Mouse (Mus musculus) liver, adult (tissue): ENCODE results near the gene Aimp1.

Experiments used
- GATA4 ChIP-seq: IDR thresholded peaks from 2 replicates; pipeline ENCODE4 v1.6.1; 2014; ENCODE audit warnings: mild to moderate bottlenecking, low read length; ENCODE audit not compliant: insufficient replicate concordance

The Aimp1 gene

DNA sequence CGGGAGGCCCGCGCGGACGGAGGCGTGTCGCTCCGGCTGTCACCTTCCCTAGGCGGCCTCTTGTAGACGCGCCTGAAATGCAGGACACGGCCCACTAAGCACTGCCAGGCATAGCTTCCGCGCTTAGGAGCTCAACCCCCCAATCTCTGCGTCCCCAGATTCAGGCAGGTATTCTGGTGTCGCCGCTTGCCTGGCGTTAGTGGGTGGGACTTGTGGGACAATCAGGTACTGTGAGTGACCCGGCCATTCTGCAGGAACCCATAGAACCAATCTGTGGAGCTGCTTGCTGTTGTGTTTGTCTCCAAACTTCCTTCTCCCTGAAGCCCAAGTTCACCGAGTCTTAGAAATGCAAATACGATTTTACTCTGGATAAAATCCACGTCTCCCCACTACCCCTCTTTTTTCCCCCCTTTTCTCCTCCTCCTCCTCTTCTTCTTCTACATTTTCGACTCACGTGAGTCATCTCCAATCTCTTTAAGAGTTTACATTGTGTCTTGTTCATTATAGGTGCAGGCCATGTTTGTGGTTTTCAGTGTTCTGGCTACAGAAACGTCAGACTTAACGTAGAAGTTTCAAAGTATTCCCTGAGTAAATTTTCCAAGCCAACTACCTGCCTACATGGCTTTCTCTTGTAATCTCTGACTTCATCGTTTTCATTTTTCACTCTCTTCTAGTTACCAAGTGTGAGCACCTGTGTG, at the start of gene Aimp1:
Gene Aimp1 (minus strand): TSS at position 140 of the 698 bp plus-strand sequence.
- TF ChIP-seq GATA4, result no peak

DNA sequence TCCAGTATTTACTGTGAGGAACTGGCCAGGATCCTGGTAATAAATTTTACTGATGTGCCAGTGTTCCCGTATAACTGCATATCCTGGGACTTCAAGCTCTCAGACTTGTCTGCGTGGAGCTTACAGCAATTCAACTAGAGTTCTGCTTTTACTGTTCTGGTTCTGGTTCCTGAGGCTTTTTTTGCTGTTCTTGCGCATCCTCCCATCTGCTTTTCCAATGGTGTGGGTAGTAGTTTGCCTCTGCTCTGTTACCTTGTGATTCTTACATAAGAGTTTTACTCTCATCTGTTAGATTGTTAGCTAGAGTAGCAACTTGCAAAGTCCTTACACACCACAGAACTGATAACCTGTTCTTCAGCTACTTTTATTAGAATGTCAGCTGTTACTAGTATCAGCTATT, 40.2 kb upstream of the Aimp1 start:
- no peak for TF ChIP-seq GATA4

DNA sequence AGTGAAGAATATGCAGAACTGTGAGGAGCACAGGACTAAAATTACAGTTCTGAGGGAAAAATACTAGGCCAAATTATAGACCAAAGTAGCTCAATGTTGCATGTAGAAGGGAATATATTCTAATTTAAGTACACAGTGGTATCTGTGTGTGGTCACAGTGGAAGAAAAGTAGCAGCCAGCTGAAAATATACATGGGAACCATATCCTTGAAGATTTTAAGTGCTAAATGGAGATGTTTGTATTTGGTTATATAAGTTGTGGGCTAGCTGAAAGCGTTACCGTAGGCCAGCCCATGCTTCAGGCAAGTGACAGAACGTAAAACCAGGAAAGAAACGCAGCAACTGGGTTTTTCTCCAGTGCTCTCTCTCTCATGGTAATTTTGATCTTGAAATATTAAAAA, 33.1 kb upstream of the Aimp1 start:
- TF ChIP-seq GATA4, result no peak

DNA sequence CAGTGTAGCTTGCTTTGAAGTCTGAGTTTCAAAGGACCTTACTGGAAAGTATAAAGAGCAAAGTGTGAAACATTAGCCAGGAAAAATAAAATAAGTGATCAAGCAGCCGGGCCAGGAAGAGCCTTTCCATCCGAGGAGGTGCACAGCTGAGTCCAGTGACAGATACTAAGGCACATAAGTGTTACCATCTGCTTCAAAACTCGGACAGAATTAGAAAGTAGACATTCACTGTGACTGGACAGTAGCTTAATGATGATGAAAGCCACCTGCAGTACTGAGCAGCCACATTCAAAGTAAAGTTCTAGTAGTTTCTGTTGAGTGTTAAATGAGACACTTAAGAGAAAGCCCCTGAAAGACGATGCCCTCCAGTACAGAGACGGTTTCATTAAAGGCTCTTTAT, 29.7 kb upstream of the Aimp1 start:
- no peak for TF ChIP-seq GATA4

DNA sequence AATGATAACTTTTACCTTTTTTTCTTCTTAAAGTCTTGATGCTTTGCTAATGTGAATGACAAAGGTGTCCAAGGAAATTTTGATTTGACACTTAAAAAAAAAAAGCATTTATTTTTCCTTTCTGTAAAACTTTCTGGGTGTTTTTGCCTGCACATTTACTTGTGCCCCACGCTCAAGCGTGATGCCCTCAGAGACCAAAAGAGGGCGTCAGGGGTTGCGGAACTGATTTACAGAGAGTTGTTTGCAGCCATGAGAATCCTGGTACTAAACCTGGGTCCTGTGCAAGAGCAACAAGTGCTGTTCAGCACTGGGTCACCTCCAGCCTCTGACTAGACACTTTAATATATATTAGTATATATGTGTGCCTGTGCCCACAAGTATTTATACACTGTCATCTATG, 22.8 kb upstream of the Aimp1 start:
- TF ChIP-seq GATA4, result no peak

DNA sequence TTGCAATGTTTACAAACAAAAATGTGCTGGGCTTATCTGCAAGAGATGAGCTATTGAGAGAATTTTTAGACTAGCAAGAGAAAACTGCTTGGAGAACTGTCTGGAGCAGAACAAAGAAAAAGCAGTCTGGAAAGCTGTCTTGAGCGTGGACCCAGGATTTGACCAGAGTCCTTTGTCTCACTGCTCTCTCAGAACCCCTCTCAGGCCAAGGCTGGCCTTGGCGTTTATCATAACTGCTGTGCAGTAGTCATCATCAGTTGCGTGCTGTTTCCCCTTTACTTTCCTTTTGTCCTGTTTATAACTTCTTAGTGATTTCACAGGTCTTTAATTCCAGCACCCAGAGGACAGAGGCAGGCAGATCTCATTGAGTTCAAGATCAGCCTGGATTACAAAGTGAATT, 20.0 kb upstream of the Aimp1 start:
- TF ChIP-seq GATA4, result no peak

DNA sequence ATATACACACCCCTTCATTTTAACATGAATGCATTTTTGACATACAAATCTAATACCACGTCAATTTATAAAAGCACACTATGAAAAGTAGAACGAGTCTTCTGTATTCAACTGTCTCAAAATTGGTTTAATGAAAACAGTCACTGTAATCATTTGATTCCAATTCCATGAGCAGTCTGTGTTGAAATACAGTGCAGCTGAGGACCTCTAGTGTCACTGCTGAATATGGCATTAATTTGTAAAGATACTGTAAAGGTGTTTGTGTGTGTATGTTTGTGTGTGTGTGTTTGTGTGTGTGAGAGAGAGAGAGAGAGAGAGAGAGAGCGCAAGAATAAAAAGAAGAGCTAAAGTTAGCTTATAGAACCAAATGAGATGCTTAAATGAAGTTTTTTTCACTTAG, 17.2 kb upstream of the Aimp1 start:
- no peak for TF ChIP-seq GATA4

DNA sequence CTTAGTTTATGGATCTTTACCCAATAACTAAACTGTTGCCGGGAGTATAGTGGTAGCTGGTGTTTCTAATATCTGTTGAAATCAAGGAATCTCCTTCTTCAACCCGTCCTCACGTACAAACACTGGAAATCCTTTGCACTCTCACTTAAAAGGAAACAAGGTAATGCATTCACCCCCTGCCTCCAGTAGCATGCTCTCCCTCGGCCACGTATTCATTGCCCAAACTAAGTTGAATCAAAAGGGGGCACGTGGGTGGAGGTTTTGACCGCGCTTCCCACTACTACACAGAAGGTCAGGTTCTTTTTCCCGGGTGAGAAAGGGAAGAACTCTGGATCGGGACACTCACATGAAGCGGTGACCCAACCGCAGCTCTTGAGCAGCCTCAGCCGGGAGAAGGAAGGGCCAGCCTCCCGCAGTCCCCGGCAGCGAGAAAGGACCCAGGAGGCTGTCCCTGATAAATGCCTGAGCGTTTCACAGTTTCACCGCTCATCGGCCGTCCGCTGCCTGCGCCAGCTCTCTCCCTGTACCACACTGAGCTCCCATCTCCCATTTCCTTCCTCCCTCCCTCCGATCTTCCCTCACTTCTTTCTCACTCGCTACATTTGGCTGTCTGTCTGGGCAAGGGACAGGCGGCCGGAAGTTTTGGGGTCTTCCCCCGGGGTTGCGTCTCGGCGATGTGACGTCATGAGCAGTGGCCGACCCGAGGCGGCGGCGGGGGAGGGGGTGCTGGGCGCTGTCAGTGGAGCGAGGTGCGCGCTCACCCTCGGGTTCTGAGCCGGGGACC, 531 bp downstream of the Aimp1 start, which contains the start of gene Tbck:
Gene Tbck (plus strand): TSS at position 698 of the 784 bp plus-strand sequence.
- peak; percentile 69; the same call in 1 of the 2 replicates for TF ChIP-seq GATA4

DNA sequence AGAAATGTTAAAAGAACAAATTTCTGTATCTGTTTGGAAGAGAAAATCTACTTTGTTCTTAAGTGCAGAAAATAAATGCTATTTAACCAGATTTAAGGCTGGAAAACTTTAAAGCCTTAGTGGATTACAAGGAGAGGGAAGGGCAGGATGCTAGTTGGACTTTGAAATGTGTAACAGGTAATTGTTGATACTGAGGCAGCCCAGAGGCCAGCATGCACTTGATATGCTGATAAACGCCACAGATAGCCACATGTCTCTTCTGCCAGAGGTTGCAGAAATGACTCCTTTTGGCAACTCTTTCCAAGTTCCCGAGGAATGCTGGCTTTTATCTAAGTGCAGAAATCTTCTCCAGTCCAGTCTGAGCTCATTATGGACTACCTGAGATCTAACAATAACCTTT, 6.7 kb downstream of the Aimp1 start:
- no peak for TF ChIP-seq GATA4

DNA sequence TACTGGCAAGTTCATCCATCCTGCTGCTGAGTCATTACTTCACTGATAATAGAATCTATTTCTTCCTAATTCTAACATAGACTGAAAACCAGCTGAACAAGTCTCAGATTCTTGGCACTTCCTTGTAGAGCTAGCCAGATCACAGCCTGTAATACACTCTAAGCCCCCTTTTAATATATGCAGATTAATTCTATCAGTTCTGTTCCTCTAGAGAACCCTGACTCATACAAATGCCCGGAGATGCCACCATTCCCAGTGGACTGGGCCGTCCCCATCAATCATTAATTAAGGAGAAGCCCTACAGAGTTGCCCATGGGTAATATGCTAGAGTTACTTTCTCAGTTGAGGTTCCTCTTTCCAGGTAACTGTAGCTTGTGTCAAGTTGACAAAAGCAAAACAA, 28.2 kb downstream of the Aimp1 start:
- no peak for TF ChIP-seq GATA4

DNA sequence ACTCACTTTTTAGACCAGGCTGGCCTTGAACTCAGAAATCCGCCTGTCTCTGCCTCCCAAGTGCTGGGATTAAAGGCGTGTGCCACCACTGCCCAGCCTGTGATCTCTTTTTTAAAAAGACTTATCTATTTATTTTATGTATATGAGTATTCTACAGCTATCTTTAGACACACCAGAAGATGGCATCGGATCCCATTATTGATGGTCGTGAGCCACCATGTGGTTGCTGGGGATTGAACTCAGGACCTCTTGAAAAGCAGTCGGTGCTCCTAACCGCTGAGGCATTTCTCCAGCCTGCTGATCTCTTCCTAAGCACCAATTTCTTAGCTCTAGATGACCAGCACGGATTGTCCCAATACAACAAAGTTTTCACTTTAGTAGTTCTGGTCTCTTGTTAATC, 30.2 kb downstream of the Aimp1 start:
- TF ChIP-seq GATA4, result no peak

DNA sequence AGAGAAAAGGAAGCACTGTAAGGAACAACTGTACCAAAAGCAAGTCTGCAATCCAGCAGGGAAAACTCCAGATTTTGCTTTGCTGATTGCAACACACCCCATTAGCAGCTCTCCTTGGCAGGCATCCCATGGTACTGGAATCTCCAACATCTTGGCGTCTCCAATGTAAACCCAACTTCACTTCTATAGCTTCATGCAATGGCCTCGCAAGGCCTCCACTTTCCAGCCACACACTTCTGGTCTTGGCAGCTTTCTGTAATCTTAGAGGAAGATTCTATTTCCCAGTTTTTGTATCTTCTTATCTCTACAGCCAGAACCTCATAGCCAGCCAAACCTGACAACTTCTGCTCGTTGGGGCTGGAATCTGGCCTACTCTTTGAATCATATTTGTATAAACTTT, 32.4 kb downstream of the Aimp1 start:
- no peak for TF ChIP-seq GATA4

DNA sequence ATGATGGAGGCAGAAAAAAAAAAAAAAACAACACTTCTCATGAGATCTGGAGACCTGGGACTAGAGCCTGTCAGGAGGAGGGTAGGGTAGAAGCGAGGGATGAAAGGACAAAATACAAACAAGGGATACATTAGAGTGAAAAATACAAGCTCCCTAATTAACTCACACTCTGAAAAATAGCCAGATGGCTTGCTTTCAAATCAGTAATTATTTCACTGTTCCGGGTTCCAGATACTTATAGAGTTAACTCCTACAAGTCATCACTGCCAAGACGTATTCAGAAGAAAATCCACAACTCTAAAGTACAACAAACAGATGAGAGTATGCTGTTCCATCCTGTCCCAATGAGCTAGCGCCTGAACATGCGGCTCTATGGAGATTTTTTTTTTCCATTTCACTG, 34.0 kb downstream of the Aimp1 start:
- TF ChIP-seq GATA4, result no peak

DNA sequence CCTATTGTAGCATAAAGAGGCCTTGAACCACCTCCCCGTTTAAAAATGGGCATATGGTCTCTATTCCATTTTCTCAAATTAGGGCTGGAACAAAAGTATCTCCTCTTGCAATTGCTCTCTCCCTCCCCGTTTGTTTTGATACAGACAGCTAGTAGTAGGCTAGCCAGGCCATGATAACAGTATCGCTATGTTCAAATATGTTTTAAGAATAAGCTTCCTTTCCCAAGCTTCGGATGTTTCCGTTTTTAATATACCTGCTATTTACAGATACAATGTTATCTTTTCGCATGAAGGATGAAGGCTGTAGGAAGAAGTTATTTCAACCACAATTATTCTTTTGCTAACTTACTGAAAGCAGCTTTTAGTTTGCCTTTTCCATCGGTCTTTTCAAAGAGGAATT, 34.8 kb downstream of the Aimp1 start:
- TF ChIP-seq GATA4, result no peak

DNA sequence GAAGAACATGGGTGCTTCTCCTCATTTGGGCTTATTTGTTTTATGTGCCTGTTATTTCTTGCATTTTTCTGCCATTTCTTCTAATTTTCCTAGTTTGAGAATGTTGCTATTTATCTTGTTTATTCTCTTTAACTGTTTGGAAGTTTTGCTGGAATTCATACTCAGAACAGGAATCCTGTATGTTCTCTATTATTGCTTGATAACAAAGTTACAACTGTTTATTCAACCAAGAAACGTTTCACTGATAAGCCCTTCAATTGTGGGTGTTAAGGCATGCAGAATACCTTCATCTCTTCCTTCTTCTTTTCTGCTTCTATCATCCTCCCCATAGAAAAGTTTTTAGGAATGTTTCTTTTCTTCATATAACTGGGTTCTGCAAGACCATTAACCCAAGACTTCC, 37.4 kb downstream of the Aimp1 start:
- no peak for TF ChIP-seq GATA4

DNA sequence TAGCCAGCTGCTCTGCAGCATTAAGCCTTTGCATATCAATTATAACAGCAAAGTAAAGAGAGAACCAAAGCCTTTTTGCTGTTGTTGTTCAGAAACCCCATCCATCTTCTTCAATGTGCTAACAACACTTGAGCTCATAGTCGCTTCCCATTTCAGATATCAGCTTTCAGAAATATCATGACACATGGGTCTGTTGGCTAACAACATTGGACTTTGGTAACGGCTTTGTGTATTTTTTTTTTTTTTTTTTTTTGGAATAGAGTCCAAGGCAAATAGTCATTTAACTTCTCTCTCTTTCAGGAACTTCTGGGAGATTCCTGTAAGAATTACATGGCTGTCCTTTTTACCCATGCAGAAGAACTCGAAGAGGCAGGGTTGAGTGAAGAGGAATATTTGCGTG, 40.1 kb downstream of the Aimp1 start:
- no peak for TF ChIP-seq GATA4
